Mouse (Mus musculus) CD4-positive naive resting alpha-beta T cell, adult 76 days (primary cell): Measurements from ENCODE around the gene Olfr1466. TPM values are rescaled to one million over a fixed set of nuclear protein-coding genes. Genes with fewer than 3 reads are reported as not detected.

Experiments
- total RNA-seq: library from RNA; stranded (reverse); gene quantifications from one replicate; pipeline ENCODE4 v1.2.4, GENCODE M21; 2023

Olfr1466 gene
- total RNA-seq = not detected

DNA sequence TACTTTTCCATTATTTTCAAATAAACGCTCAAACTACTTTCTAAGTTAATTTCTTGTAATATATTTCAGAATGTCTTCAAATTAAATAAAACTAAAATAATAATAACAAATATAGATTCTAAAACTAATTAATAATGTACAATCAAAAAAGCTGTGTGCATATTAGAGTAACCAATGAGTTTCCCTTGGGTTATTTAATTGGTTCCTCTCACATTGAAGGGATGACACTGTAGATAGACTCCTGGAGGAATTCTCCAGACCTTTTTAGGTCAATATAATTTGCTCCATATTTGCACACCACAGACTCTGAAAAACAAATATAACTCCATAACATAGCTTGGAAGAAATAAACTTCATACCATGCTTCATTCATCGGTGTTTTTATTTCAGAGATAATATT lies at the start of gene Olfr1466:
Gene Olfr1466 (plus strand): TSS at position 301 of the 400 bp plus-strand sequence.

DNA sequence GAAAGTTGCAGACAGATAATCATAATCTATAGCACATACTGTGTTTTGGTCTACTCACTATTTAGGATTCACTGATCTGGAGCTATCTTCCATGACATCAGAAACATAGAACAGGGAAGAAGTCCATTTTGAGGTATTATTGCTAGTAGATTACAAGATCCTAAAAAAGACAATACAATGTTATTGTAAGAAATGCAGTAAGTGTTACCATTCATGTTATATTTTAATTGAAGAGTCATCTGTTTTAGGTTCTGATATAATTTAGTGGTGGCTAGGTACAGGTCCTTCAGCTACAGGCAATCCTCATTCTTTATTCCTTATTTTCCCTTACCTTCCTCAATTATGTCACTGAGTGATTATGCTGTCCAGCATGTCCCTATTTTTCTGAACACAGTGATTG lies 23.2 kb upstream of the Olfr1466 start, which contains the start of gene Olfr1465:
Gene Olfr1465 (minus strand): TSS at position 101 of the 400 bp plus-strand sequence.

DNA sequence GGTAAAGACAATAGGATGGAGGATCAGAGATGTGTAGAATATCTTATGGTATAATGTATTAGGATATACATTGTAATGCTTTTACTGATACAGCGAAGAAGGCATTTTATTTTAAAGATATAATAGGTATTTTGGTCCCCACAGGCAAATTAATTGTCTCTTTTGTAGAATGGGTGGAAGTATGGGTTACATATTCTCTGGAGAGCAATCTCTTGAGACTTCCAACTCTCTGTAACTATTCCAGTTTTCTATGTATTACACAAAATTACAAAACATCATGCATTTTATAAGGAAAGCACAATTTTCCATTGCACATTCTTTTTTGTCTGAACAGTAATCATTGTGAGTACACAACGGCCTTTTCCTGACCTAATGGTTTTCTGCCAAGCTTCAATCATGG lies 23.3 kb downstream of the Olfr1466 start, which contains the start of gene Olfr1467:
Gene Olfr1467 (plus strand): TSS at position 301 of the 400 bp plus-strand sequence.

Other genes starting within 250 kb of the Olfr1466 start
- not detected for gene Olfr1457, start 241.0 kb upstream of the Olfr1466 start, total RNA-seq
- not detected for gene Olfr1458, start 232.1 kb upstream of the Olfr1466 start, total RNA-seq
- not detected for gene Olfr1459, start 189.3 kb upstream of the Olfr1466 start, total RNA-seq
- gene Olfr1461, start 175.9 kb upstream of the Olfr1466 start, total RNA-seq = not detected
- gene Olfr1462, start 153.1 kb upstream of the Olfr1466 start, total RNA-seq = not detected
- not detected for gene Olfr1463, start 107.5 kb upstream of the Olfr1466 start, total RNA-seq
- not detected for gene Olfr1465, start 23.3 kb upstream of the Olfr1466 start, total RNA-seq
- not detected for gene Olfr1467, start 23.4 kb downstream of the Olfr1466 start, total RNA-seq
- gene Olfr1469, start 69.0 kb downstream of the Olfr1466 start, total RNA-seq = not detected
- not detected for gene Olfr1471, start 104.5 kb downstream of the Olfr1466 start, total RNA-seq
- gene Olfr1472, start 117.2 kb downstream of the Olfr1466 start, total RNA-seq = not detected
- gene Olfr1474, start 130.7 kb downstream of the Olfr1466 start, total RNA-seq = not detected
- not detected for gene Olfr1475, start 141.3 kb downstream of the Olfr1466 start, total RNA-seq
- not detected for gene Olfr1477, start 161.7 kb downstream of the Olfr1466 start, total RNA-seq
- not detected for gene Olfr1480, start 189.1 kb downstream of the Olfr1466 start, total RNA-seq
- not detected for gene Olfr1484, start 244.6 kb downstream of the Olfr1466 start, total RNA-seq